Mouse (Mus musculus) adrenal gland, postnatal 10 days (tissue): ENCODE data around the gene Lrrc56. TPM values are rescaled to one million over a fixed set of nuclear protein-coding genes. Genes with fewer than 3 reads are reported as not detected.

ENCODE experiments used
- DNase-seq: peaks from one replicate; pipeline ENCODE4 v3.0.0; 2021; ENCODE audit warnings: mixed read lengths
- long read RNA-seq, 2 experiments: library from polyadenylated mRNA; stranded (forward); transcript quantifications; one replicate each; pipeline ENCODE4 v2.0.0; 2021
- total RNA-seq, 2 experiments: library from RNA; stranded (reverse); gene quantifications; 2 replicates each; pipeline ENCODE4 v1.2.3; 2021

Lrrc56 gene
- total RNA-seq: 1 to 10 TPM; 6.8 to 8.6 TPM
- long read RNA-seq, experiment 1: 0 reads
- long read RNA-seq, experiment 2, partial matches to known transcripts: 1 of 6 reads
- long read RNA-seq, experiment 2, other reads (novel, unspliced or antisense): 5 of 6 reads

- peak; percentile 99 for DNase-seq
These were observed at the start of gene Lrrc56, which contains the start of gene Hras for GRCm38 (mm10) chr7:141193948-141194347. Gene Lrrc56 (plus strand): TSS chr7:141194157. Gene Hras (minus strand): TSS chr7:141194005.

DNA sequence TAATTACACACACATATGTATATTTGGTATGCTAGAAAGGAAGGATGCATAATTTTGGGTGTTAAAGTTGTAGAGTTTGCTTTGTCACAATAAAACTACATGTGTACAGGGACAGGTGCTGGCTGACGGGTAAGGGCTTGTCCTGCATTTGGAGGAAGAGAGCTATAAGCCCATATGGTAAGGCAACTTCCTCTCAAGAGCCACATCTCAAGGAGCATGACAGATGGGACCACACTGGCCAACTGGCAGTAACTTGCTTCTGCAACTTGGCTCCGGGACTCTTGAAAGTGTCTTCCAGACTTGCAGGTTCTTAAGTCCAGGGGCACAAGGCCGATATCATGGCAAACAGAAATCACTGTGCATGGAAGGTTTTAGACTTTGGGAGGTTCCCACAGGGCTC, 49.3 kb upstream of the Lrrc56 start:
- DNase-seq: no peak

GRCm38 (mm10) chr7:141145403-141145802, 48.6 kb upstream of the Lrrc56 start:
- DNase-seq: no peak

- DNase-seq: no peak
These were observed 47.8 kb upstream of the Lrrc56 start for GRCm38 (mm10) chr7:141146043-141146595.

DNA sequence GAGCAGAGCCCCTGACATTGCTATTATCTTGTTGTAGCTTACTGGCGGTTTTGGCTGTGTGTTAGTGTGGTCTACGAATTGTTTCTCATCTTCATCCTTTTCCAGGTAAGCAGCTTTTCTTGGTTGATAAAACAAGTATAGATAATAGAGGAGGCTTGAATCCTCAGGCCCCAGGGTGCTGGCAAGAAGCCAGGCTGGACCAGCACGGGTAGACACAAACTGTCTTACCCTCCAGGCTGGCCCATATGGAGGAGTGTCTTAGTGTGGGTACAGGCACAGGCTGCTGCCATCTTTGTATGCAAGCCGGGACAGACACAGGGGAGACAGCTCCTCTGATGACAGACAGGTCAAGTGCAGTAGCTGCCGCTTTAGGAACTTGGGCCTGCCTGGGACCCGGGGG, 46.9 kb upstream of the Lrrc56 start:
- DNase-seq: no peak

GRCm38 (mm10) chr7:141148639-141149038, 45.3 kb upstream of the Lrrc56 start:
- DNase-seq: no peak

DNA sequence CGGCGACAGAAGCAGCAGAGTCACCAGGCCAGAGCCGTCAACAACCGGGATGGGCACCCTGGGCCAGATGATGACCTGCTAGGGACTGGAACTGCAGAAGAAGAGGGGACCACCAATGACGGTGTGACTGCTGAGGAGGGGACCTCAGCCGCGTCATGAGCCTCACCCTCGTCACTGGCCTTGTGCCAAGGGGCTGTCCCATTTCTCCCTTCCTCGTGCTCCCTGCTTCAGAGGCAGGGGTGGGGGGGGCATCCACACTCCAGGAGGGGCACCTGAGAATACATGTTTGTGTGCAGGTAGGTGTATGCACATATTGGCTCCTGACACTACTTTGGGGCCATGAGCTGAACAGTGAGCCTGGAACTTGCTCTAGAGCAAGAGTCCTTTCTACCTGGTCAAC, 38.6 kb upstream of the Lrrc56 start:
- DNase-seq: no peak

DNA sequence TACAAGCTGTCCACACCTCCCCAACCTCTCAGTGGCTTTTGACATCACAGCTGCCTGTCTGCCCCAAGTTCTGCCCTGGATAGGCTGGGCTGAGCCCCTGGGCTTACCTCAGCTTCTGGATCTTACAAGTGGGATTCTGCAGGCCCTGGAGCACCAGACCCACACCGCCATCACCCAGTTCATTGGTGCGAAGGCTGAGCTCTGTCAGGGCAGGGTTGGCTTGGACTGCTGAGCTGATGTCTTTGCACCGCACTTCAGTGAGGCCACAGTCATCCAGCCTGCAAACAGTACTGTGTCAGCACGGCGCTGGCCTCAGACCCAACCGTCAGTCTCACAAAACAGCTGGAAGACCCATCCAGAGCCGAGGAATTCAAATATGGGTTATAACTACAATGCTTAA, 29.6 kb upstream of the Lrrc56 start:
- DNase-seq: no peak

GRCm38 (mm10) chr7:141164850-141165249, 29.1 kb upstream of the Lrrc56 start:
- DNase-seq: peak; percentile 60

DNA sequence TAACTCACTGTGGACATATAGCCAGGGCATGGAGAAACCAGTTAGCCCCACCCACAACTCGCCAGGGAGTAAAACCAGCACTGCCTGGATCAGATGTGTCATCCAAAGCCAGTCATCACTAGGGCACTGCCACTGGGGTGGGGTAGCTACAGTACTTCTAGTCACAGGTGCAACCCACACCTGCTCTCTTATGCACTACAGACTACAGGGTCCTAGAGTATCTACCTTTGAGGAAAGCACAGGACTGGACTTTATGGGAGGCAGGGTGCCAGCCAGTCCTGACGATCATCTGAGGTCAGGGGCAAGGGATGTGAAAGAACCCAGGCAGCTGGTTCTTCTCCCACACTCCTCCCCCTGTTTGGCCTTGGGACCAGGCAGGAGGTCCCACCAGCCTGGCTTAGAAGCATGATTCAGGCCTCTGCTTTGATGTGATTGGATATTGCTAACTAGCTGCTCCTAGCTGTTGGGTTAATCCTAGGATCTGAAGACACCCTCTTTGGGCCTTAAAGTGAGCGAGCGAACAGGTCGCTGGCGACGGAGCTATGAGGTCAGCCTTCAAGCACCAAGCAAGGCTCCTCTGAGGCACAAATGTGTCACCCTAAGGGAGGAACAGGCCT, 25.9 kb upstream of the Lrrc56 start:
- peak; percentile 75 for DNase-seq

DNA sequence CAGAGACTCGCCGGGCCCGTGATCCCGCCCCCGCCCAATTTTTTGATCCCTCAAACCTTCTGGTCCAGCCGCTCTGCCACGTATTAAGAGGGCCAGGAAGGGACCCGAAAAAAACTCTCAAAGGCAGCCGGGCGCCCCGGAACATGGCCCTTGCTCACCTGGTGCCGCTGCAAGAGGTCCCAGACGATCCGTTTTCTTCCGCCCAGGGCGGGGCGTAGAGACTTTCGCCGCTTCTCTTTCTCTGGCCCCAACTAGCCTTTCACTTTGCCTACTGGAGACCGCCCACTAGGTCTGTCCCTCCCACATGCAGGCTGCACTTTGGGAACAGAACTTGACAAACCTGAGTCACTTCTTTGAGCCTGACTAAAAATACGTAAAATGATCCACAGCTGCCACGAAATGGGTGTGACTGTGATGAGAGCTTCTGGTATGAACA, 25.4 kb upstream of the Lrrc56 start:
- peak; percentile 83 for DNase-seq

DNA sequence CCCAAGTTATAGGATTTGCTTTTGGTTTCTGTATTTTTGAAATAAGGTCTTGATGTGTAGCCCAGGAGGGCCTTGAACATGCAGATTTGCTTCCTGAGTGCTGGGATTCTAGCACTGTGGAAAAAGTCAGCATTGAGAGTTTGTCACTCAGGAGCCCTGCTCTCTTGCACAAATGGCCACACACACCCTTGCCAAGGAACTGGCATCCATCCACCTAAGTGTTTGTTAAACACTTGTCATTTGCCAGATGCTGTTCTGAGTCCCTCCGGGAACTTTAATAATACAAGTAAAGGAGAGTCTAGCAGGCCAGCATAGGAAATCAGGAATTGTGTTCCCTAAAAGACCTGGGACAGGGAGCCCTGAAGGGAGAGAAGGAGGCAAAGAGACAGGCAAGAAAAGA, 24.7 kb upstream of the Lrrc56 start:
- peak; percentile 53 for DNase-seq

DNA sequence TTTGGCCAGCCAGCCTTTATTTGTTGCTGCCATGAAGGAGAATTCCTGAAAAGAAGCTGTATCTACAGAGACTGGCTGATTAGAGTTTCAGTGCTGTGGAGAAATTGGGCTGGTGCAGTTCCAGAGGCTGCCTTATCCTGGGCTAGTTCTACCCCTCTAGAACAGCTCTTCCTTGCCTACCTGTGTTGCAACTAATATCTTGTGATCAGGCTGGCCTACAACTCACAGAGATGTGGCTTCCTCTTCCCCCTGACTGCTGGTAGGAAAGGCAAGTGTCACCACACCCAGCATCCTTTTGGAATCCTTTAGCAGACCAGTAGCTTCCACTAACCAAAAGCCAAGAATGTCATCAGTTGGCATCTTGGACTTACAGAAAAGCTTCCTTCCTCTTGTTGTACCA, 24.1 kb upstream of the Lrrc56 start:
- DNase-seq: no peak

GRCm38 (mm10) chr7:141172116-141173006, 21.6 kb upstream of the Lrrc56 start, which contains the start of gene Rnh1:
Gene Rnh1 (minus strand): TSS chr7:141172857.
- DNase-seq: peak; percentile 93

- no peak for DNase-seq
These were observed 20.6 kb upstream of the Lrrc56 start for GRCm38 (mm10) chr7:141173323-141173850.

- no peak for DNase-seq
These were observed 18.9 kb upstream of the Lrrc56 start for GRCm38 (mm10) chr7:141175068-141175467.

- peak; percentile 92 for DNase-seq
These were observed 17.8 kb upstream of the Lrrc56 start for GRCm38 (mm10) chr7:141176173-141176572.

DNA sequence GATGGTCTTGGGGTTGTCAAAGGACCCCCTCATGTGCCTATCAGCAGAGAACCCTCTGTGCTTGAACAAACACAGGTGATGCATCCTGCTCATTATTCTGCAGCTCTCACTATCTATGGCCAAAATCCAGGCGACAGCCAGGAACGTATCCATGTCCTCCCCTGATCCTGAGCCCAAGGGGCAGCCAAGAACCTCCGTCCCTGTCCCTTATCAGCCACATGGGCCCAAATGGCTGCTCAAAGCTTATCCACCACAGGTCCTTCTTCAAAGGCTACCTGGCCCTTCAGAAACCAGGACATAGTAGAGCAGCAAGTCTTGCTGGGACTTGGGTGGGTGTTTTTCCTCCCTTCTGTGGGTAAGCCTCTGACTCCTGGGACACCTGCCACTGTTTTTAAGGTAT, 5.8 kb upstream of the Lrrc56 start:
- no peak for DNase-seq

DNA sequence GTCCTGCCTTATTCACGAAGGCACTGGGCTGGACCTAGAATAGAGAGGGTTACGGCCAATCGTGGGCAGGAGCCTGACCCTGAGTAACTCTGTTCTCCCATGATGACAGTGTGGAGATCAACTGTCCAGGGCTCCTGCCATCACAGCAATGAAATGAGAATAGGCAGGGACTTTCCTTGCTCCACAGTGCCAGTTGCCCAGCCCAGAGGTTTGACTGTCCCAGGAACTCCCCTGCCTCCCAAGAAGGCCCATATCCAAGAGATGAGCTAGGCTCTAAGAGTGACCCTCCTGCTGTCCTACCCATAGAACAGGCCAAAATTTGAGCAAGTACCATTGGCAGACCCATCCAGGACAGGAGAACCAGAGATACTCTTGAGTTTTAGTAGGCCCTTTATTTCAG, 5.2 kb upstream of the Lrrc56 start:
- no peak for DNase-seq

- DNase-seq: no peak
These were observed 3.7 kb upstream of the Lrrc56 start for GRCm38 (mm10) chr7:141190220-141190619.

GRCm38 (mm10) chr7:141191036-141191435, 2.9 kb upstream of the Lrrc56 start:
- peak; percentile 40 for DNase-seq

DNA sequence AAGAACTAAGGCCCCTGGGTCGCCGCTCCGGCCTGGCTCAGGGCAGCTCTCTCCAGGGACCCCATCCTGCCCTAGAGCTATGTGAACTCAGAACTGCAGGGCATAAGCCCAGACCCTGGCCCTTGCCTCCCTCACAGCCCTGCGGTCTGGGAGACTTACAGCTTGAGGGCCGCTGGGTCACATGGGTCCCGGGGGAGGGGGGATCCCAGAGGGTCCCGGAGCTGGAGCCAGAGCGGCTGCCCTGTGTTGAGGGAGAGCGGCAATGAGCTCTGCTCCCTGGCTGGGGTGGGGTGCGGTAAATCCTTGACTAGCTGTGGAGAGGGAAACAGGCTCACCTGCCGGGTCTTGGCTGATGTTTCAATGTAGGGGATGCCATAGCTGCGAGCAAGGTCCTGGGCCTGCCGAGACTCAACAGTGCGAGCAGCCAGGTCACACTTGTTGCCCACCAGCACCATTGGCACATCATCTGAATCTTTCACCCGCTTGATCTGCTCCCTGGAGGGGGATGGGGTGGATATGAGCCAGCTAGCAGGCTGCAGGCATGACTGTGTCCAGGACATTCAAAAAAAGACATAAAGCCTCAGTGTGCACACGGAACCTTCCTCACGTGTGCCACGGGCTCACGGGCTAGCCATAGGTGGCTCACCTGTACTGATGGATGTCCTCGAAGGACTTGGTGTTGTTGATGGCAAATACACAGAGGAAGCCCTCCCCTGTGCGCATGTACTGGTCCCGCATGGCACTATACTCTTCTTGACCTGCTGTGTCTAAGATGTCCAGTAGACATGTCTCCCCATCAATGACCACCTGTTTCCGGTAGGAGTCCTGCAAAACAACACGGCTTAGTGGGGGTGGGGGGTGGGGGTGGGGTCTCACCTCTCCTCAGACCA, 1.9 kb upstream of the Lrrc56 start:
- no peak for DNase-seq
